Mouse (Mus musculus) forebrain, embryonic 11.5 days (tissue): ENCODE data around the gene Slc22a14. TPM values are rescaled to one million over a fixed set of nuclear protein-coding genes. Genes with fewer than 3 reads are reported as not detected.

Source experiments
- ATAC-seq: fragments of 200-750 bp; cut with Nextera tagmentation; replicated peaks from 2 replicates; pipeline ENCODE4 v1.8.0; 2017; ENCODE audit warnings: moderate TSS enrichment; ENCODE audit not compliant: low FRiP score
- DNase-seq: peaks from one replicate; pipeline ENCODE4 v3.0.0-alpha.2; 2017; ENCODE audit warnings: low spot score
- H3K27ac ChIP-seq: fragments of 300-500 bp; sonication (generic); 2 replicates; pipeline ENCODE4 v1.5.1; 2014; ENCODE audit warnings: low read depth, low read length
- H3K27me3 ChIP-seq: fragments of 300-500 bp; sonication (generic); 2 replicates; pipeline ENCODE4 v1.6.1; 2014; ENCODE audit warnings: mild to moderate bottlenecking, low read length, mixed read lengths; ENCODE audit not compliant: control insufficient read depth, insufficient read depth
- H3K36me3 ChIP-seq: fragments of 300-500 bp; sonication (generic); 2 replicates; pipeline ENCODE4 v1.6.1; 2014; ENCODE audit warnings: mild to moderate bottlenecking, low read length, moderate library complexity, mixed read lengths; ENCODE audit not compliant: control insufficient read depth, insufficient read depth
- H3K4me1 ChIP-seq: fragments of 300-500 bp; sonication (generic); replicated peaks from 2 replicates; pipeline ENCODE4 v1.6.1; 2014; ENCODE audit warnings: low read length, mixed read lengths; ENCODE audit not compliant: control insufficient read depth, insufficient read depth
- H3K4me2 ChIP-seq: fragments of 300-500 bp; sonication (generic); 2 replicates; pipeline ENCODE4 v1.6.1; 2014; ENCODE audit warnings: low read depth, mild to moderate bottlenecking, low read length, moderate library complexity, mixed read lengths; ENCODE audit not compliant: severe bottlenecking
- H3K4me3 ChIP-seq: fragments of 300-500 bp; sonication (generic); 2 replicates; pipeline ENCODE4 v1.5.1; 2014; ENCODE audit warnings: low read depth, low read length
- H3K9ac ChIP-seq: fragments of 300-500 bp; sonication (generic); 2 replicates; pipeline ENCODE4 v1.6.1; 2014; ENCODE audit warnings: low read length
- H3K9me3 ChIP-seq: fragments of 300-500 bp; sonication (generic); 2 replicates; pipeline ENCODE4 v1.6.1; 2016; ENCODE audit warnings: low read length, mixed read lengths; ENCODE audit not compliant: control insufficient read depth
- WGBS: fragments of 180-500 bp; shearing (Covaris S2); extraction: QIAGEN DNeasy Blood & Tissue Kit; methylation state at CpG from one replicate; pipeline ENCODE4 v1.1.7; 2014; 5-methylcytosine and 5-hydroxymethylcytosine counted together
- polyA plus RNA-seq: library from polyadenylated mRNA; unstranded; fragments of >200 nt; fragmentation: Nextera tagmentation; extraction: Ambion mirVana; gene quantifications from 2 replicates; pipeline ENCODE4 v1.2.1, GENCODE M21; 2014

Gene Slc22a14
- polyA plus RNA-seq, 1 experiment from 2014 or later = not detected

GRCm38 (mm10) chr9:119138836-119139235 is 226.5 kb downstream of the Slc22a14 start:
- Histone ChIP-seq H3K27ac (no peak overlapping the region), H3K9me3 (no peaks in the 10 kb centered on the region), H3K4me3 (no peak overlapping the region), H3K9ac (no peak overlapping the region), H3K4me1 (no peaks in the 10 kb centered on the region), H3K36me3 (no peaks in the 10 kb centered on the region), H3K4me2 (no peak overlapping the region), H3K27me3 (no peaks in the 10 kb centered on the region)
- WGBS = 86% methylated on average over 2 of the region's 2 CpGs
- no peak for ATAC-seq
- no peak for DNase-seq

DNA sequence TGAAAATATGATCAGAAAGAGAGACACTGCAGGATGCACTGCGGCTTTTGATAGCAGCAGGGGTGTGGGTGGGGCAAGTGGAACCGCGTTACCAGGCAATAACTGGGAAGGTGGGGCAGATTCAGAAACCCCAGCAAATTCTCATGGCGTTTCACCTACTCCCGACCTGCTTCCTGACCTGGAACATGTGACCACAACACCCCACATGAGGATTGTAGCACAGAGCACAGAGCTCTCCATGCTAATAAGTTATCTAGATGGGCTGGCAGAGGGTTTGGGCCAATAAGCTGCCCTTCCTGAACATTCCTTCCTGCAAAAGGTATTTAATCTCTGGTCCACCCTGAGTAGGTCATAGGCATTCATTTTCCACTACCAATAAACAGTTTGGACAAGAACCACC is 234.7 kb downstream of the Slc22a14 start:
- Histone ChIP-seq H3K4me2 (no peak overlapping the region), H3K4me1 (no peaks in the 10 kb centered on the region), H3K4me3 (no peak overlapping the region), H3K36me3 (no peaks in the 10 kb centered on the region), H3K27me3 (no peaks in the 10 kb centered on the region), H3K9ac (no peak overlapping the region), H3K9me3 (no peaks in the 10 kb centered on the region), H3K27ac (no peak overlapping the region)
- no peak for DNase-seq
- 76% methylated on average over 5 of the region's 5 CpGs for WGBS
- ATAC-seq = no peak

DNA sequence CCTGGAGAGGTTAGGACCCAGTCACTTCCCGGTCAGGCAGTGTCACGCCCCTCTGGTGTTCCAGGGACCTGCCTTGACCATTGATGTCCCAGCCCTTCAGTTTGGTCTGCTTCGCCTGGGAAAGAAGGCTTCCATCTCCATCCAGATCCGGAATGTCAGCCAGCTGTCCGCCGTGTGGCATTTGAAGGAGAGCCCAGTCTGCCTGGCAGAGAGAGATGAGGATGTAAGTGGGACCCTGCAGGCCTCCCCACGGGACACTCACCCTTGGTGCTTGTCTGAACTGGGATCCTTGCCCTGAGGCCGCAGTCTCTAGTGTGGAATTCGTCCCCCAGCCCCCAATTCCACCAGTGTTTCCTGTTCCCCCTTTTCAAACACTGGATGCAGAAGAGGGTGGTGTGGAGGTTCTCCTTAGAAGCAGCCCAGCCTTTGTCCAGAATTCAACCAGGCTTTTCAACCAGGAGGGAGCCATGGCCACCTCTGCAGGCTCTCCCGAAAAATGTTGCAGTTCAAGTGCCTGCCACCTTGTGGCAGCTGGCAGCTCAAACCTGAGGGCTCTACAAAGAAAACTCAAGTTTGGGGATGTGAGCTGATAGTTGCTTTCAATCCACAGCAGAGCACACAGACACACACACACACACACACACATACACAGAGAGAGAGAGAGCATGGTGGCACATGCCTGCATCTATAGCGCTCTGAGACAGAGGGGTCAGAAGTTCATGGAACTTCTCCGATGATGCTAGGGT is 236.7 kb downstream of the Slc22a14 start:
- Histone ChIP-seq H3K9me3 (no peaks in the 10 kb centered on the region), H3K4me3 (no peak overlapping the region), H3K36me3 (no peaks in the 10 kb centered on the region), H3K4me2 (no peak overlapping the region), H3K9ac (no peak overlapping the region), H3K27me3 (no peaks in the 10 kb centered on the region), H3K27ac (no peak overlapping the region), H3K4me1 (no peaks in the 10 kb centered on the region)
- 85% methylated on average over 12 of the region's 12 CpGs for WGBS
- ATAC-seq = no peak
- DNase-seq = no peak

- no peak for DNase-seq
- no peak for ATAC-seq
- 86% methylated on average over 18 of the region's 18 CpGs for WGBS
- H3K9me3 ChIP-seq = no peaks in the 10 kb centered on the region
- H3K9ac ChIP-seq = no peak overlapping the region
- H3K27ac ChIP-seq = no peak overlapping the region
- H3K4me2 ChIP-seq = no peak overlapping the region
- no peaks in the 10 kb centered on the region for H3K27me3 ChIP-seq
- H3K4me3 ChIP-seq = no peak overlapping the region
- H3K36me3 ChIP-seq = no peaks in the 10 kb centered on the region
- H3K4me1 ChIP-seq = 0 out of 2 replicates have a peak, but pooled peaks cover 3% of the 10 kb centered on the region
Observed at GRCm38 (mm10) chr9:119122596-119123369, 242.6 kb downstream of the Slc22a14 start.

DNA sequence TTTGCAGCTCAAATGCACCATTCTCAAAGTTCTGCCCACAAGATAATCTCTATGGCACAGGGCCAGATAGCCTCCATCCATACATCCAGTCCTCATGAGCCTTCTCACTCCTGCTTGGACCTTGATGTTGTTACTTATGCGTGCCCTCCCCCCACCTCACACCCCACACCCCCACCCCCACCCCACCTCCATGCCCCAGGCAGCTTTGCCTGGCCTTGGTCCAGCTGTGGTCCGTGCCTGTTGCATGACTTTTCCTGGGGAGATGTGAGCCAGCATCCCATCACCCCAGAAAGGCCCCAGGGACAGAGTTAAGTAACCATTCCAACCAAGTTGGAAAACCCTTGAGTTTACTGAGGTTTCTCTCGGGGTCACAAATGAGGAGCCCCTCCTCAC is 245.2 kb downstream of the Slc22a14 start:
- Histone ChIP-seq H3K4me1 (0 out of 2 replicates have a peak, but pooled peaks cover 3% of the 10 kb centered on the region), H3K4me3 (no peak overlapping the region), H3K36me3 (no peaks in the 10 kb centered on the region), H3K27me3 (no peaks in the 10 kb centered on the region), H3K4me2 (no peak overlapping the region), H3K27ac (no peak overlapping the region), H3K9ac (no peak overlapping the region), H3K9me3 (no peaks in the 10 kb centered on the region)
- DNase-seq (no peak), ATAC-seq (no peak)
- 79% methylated on average over 3 of the region's 3 CpGs for WGBS

Other genes starting within 250 kb of the Slc22a14 start
- gene Acaa1b, start 208.5 kb downstream of the Slc22a14 start, polyA plus RNA-seq = 0.84 and 1.2 TPM in 2 replicates
- gene Gm47289, start 206.4 kb downstream of the Slc22a14 start, polyA plus RNA-seq = not detected in 2 replicates
- gene Slc22a13, start 156.5 kb downstream of the Slc22a14 start, polyA plus RNA-seq = not detected in 2 replicates
- gene Oxsr1, start 43.1 kb downstream of the Slc22a14 start, polyA plus RNA-seq = 18.4 and 19.7 TPM in 2 replicates
- gene Acaa1a, start 25.9 kb downstream of the Slc22a14 start, polyA plus RNA-seq = 62.6 and 75.6 TPM in 2 replicates
- gene Myd88, start 24.1 kb downstream of the Slc22a14 start, polyA plus RNA-seq = 6.8 and 7.5 TPM in 2 replicates
- gene Xylb, start 8.2 kb downstream of the Slc22a14 start, polyA plus RNA-seq = 12.5 and 12.7 TPM in 2 replicates
- 106 and 133 TPM in 2 replicates for gene Acvr2b, start 36.6 kb upstream of the Slc22a14 start, polyA plus RNA-seq
- 44.0 and 47.0 TPM in 2 replicates for gene Exog, start 79.4 kb upstream of the Slc22a14 start, polyA plus RNA-seq
- 3.0 and 3.2 TPM in 2 replicates for gene Scn5a, start 213.5 kb upstream of the Slc22a14 start, polyA plus RNA-seq